Mouse (Mus musculus): ENCODE data around the gene Edc4. TPM values are rescaled to one million over a fixed set of nuclear protein-coding genes. Genes with fewer than 3 reads are reported as not detected.
A peak's percentile ranks its signal among the peaks of the same experiment; 100 is the strongest.

Gene Edc4
- polyA plus RNA-seq, 1 experiment, result 87.8 TPM

- no peak overlapping the region for H3K27ac ChIP-seq (ENCODE audit: control insufficient read depth, insufficient read depth, low read depth, low read length)
- H3K4me3 ChIP-seq (ENCODE audit: control insufficient read depth, low read depth, low read length), result peak overlapping the region; percentile 94
- TF ChIP-seq POLR2A (IDR thresholded peaks at IDR 0.05; ENCODE audit: control insufficient read depth, low read depth, low read length) (no peak), CTCF (IDR thresholded peaks at IDR 0.05; ENCODE audit: control insufficient read depth, insufficient read depth, insufficient replicate concordance, low read depth, low read length) (no peak)
- peaks cover 10% of the 10 kb centered on the region for H3K4me1 ChIP-seq (ENCODE audit: control insufficient read depth, insufficient read depth, low read length)
- no peaks in the 10 kb centered on the region for H3K36me3 ChIP-seq (ENCODE audit: control insufficient read depth, insufficient read depth, low read length)
- no peaks in the 10 kb centered on the region for H3K27me3 ChIP-seq (ENCODE audit: control insufficient read depth, insufficient read depth, low read length)
These were observed 24.4 kb upstream of the Edc4 start for GRCm38 (mm10) chr8:105856168-105856835.

- peaks cover 10% of the 10 kb centered on the region for H3K4me1 ChIP-seq (ENCODE audit: control insufficient read depth, insufficient read depth, low read length)
- H3K36me3 ChIP-seq (ENCODE audit: control insufficient read depth, insufficient read depth, low read length), result no peaks in the 10 kb centered on the region
- no peaks in the 10 kb centered on the region for H3K27me3 ChIP-seq (ENCODE audit: control insufficient read depth, insufficient read depth, low read length)
- no peak for TF ChIP-seq CTCF (IDR thresholded peaks at IDR 0.05; ENCODE audit: control insufficient read depth, insufficient read depth, insufficient replicate concordance, low read depth, low read length)
- H3K27ac ChIP-seq (ENCODE audit: control insufficient read depth, insufficient read depth, low read depth, low read length), result no peak overlapping the region
- no peak overlapping the region for H3K4me3 ChIP-seq (ENCODE audit: control insufficient read depth, low read depth, low read length)
These were observed 22.2 kb upstream of the Edc4 start for GRCm38 (mm10) chr8:105858495-105858894.

DNA sequence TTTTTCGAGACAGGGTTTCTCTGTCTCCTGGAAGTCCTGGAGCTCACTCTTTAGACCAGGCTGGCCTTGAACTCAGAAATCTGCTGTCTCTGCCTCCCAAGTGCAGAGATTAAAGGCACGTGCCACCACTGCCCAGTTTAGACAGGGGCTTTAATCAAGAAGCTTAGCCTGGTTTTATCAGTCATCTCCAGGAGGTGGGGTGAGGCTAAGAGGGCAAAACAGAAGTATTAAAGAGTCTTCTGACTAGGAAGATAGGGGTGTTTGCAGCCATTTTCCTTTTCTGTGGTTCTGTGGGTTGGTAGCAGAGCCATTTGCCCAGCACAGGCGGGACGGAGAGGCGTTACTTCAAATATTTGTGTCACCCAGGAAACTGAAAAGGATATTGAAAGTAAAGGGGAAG is 21.4 kb upstream of the Edc4 start:
- Histone ChIP-seq H3K4me3 (ENCODE audit: control insufficient read depth, low read depth, low read length) (no peak overlapping the region), H3K27ac (ENCODE audit: control insufficient read depth, insufficient read depth, low read depth, low read length) (no peak overlapping the region), H3K27me3 (ENCODE audit: control insufficient read depth, insufficient read depth, low read length) (no peaks in the 10 kb centered on the region), H3K4me1 (ENCODE audit: control insufficient read depth, insufficient read depth, low read length) (peaks cover 9% of the 10 kb centered on the region), H3K36me3 (ENCODE audit: control insufficient read depth, insufficient read depth, low read length) (no peaks in the 10 kb centered on the region)
- TF ChIP-seq POLR2A (IDR thresholded peaks at IDR 0.05; ENCODE audit: control insufficient read depth, low read depth, low read length) (no peak), CTCF (IDR thresholded peaks at IDR 0.05; ENCODE audit: control insufficient read depth, insufficient read depth, insufficient replicate concordance, low read depth, low read length) (no peak)

- TF ChIP-seq POLR2A (IDR thresholded peaks at IDR 0.05; ENCODE audit: control insufficient read depth, low read depth, low read length) (peak; percentile 71), CTCF (IDR thresholded peaks at IDR 0.05; ENCODE audit: control insufficient read depth, insufficient read depth, insufficient replicate concordance, low read depth, low read length) (no peak)
- H3K27me3 ChIP-seq (ENCODE audit: control insufficient read depth, insufficient read depth, low read length), result no peaks in the 10 kb centered on the region
- peak within 1 kb of the TSS; percentile 87 for H3K27ac ChIP-seq (ENCODE audit: control insufficient read depth, insufficient read depth, low read depth, low read length)
- peaks cover 8% of the 10 kb centered on the region for H3K4me1 ChIP-seq (ENCODE audit: control insufficient read depth, insufficient read depth, low read length)
- peak within 1 kb of the TSS; percentile 88 for H3K4me3 ChIP-seq (ENCODE audit: control insufficient read depth, low read depth, low read length)
- no peaks in the 10 kb centered on the region for H3K36me3 ChIP-seq (ENCODE audit: control insufficient read depth, insufficient read depth, low read length)
These were observed 20.3 kb upstream of the Edc4 start, which contains the start of gene Nutf2 for GRCm38 (mm10) chr8:105860143-105860981. Gene Nutf2 (plus strand): TSS chr8:105860580.

GRCm38 (mm10) chr8:105861951-105862350 is 18.7 kb upstream of the Edc4 start:
- no peak overlapping the region for H3K4me3 ChIP-seq (ENCODE audit: control insufficient read depth, low read depth, low read length)
- peaks cover 2% of the 10 kb centered on the region for H3K4me1 ChIP-seq (ENCODE audit: control insufficient read depth, insufficient read depth, low read length)
- H3K27ac ChIP-seq (ENCODE audit: control insufficient read depth, insufficient read depth, low read depth, low read length), result no peak overlapping the region
- no peak for TF ChIP-seq POLR2A (IDR thresholded peaks at IDR 0.05; ENCODE audit: control insufficient read depth, low read depth, low read length)
- H3K36me3 ChIP-seq (ENCODE audit: control insufficient read depth, insufficient read depth, low read length), result no peaks in the 10 kb centered on the region
- no peaks in the 10 kb centered on the region for H3K27me3 ChIP-seq (ENCODE audit: control insufficient read depth, insufficient read depth, low read length)

DNA sequence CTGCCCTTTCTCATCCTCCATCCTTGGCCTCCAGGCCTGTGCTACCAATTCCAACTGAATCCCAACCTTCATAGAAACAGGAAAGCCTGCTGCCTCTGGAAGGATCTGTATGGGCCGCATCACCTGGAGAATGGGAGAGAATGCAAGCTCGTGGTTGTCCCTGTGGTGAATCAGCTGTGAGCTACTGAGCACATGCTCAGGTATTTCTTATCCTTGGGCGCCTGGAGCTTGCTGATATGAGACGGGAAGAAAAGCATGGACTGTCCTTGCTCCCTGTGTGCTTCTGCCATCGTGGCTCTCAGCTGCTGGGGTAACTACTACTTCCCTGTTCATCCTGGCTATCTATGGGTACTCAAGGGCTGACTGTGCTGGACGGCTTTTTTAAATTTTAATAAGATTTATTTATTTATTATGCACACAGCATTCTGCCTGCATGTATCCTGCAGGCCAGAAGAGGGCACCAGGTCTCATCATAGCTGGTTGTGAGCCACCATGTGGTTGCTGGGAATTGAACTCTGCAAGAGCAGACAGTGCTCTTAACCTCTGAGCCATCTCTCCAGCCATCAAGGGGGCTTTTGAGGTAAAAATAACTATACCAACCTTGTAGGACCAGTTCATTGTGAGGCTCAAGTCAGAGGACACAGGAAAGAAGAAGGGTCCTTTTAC is 14.2 kb upstream of the Edc4 start:
- H3K27me3 ChIP-seq (ENCODE audit: control insufficient read depth, insufficient read depth, low read length), result no peaks in the 10 kb centered on the region
- H3K27ac ChIP-seq (ENCODE audit: control insufficient read depth, insufficient read depth, low read depth, low read length), result no peak overlapping the region
- no peak for TF ChIP-seq CTCF (IDR thresholded peaks at IDR 0.05; ENCODE audit: control insufficient read depth, insufficient read depth, insufficient replicate concordance, low read depth, low read length)
- TF ChIP-seq POLR2A (IDR thresholded peaks at IDR 0.05; ENCODE audit: control insufficient read depth, low read depth, low read length), result no peak
- H3K36me3 ChIP-seq (ENCODE audit: control insufficient read depth, insufficient read depth, low read length), result no peaks in the 10 kb centered on the region; the same call in 1 of the 2 replicates
- no peaks in the 10 kb centered on the region; the same call in 1 of the 2 replicates for H3K4me1 ChIP-seq (ENCODE audit: control insufficient read depth, insufficient read depth, low read length)
- no peak overlapping the region for H3K4me3 ChIP-seq (ENCODE audit: control insufficient read depth, low read depth, low read length)

DNA sequence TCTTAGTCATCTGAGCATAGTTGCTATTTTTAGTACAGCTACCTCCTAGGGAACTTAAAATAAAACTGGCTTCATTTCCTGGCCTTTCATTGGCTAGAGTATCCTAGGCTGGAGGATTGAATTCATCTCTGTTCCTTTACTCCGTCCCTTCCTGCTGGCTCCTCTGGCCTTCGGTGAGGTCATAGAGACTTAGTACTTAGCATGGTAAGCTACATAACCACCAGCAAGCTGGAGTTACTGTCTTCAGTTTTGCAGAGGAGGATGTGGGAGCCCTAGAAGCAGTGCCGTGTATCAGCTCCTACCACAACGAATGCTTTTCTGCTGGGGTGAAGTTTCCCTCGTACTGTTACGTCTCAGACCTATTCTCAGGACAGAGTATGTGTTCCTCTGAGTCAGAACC is 6.4 kb upstream of the Edc4 start:
- no peaks in the 10 kb centered on the region for H3K27me3 ChIP-seq (ENCODE audit: control insufficient read depth, insufficient read depth, low read length)
- H3K27ac ChIP-seq (ENCODE audit: control insufficient read depth, insufficient read depth, low read depth, low read length), result 0 out of 2 replicates have a peak overlapping the region, but pooled peaks have one; percentile 17
- no peak overlapping the region for H3K4me3 ChIP-seq (ENCODE audit: control insufficient read depth, low read depth, low read length)
- H3K36me3 ChIP-seq (ENCODE audit: control insufficient read depth, insufficient read depth, low read length), result no peaks in the 10 kb centered on the region; the same call in 1 of the 2 replicates
- no peaks in the 10 kb centered on the region for H3K4me1 ChIP-seq (ENCODE audit: control insufficient read depth, insufficient read depth, low read length)
- TF ChIP-seq CTCF (IDR thresholded peaks at IDR 0.05; ENCODE audit: control insufficient read depth, insufficient read depth, insufficient replicate concordance, low read depth, low read length) (no peak), POLR2A (IDR thresholded peaks at IDR 0.05; ENCODE audit: control insufficient read depth, low read depth, low read length) (no peak)

Measured in testis, adult 2 months (tissue).